Mouse (Mus musculus): ENCODE measurements at regions not wholly inside any gene's neighbourhood (a gene's known extent, or its start where the extent isn't known, plus 50 kb on each side); places are given as distances from the start of the nearest gene placed in this dataset.

GRCm38 (mm10) chr14:100610017-100610760, 325.7 kb upstream of the Klf12 start:
- TF ChIP-seq CTCF (IDR thresholded peaks at IDR 0.05; ENCODE audit: borderline replicate concordance, control insufficient read depth, extremely low read depth, insufficient read depth, low read length, poor library complexity) (no peak), POLR2A (IDR thresholded peaks at IDR 0.05; ENCODE audit: control insufficient read depth, extremely low read depth, insufficient read depth, low read length, poor library complexity) (no peak)
